Mouse (Mus musculus): ENCODE results near the gene Flnc.
A peak's percentile ranks its signal among the peaks of the same experiment; 100 is the strongest.

Gene Flnc

GRCm38 (mm10) chr6:29494101-29494500 is 61.0 kb downstream of the Flnc start:
- no peak for DNase-seq

DNA sequence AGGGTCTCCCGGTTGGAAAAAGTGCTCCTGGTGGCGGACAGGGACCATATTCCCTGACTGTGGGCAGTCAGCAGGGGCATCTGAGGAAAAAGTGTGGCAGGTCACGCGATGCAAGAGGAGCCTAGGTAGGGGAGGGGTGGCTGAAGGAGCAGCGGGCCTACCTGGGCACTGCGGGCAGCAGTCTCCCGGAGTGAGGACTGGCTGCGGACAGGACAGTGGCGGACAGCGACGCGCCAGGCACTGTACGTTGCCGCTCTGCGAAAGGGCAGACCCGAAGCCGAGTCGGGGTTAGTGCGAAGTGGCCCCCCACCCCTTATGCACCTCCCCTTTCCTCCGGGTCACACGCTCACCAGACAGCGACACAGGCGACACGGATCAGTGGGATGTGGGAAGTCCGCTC is 63.2 kb downstream of the Flnc start:
- DNase-seq = no peak

DNA sequence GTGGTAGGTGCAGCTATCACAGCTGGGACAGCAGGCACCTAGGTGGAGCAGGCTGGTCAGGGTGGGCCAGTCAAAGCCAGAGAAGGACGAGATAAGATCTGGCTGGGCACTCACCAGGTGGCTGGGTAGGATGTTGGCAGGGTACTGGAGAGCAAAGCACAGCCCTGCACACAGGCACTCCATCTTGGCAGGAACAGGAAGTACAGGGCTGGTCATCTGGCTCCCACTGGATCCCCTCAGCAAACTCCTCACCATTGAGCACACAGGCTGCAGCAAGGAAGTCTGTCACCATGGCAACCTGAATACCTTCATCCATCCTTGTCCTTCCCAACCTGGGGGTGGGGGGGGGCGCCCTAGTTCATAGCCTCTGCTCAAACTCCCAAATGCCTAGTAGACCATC is 64.7 kb downstream of the Flnc start:
- no peak for DNase-seq

- no peak for DNase-seq
Observed at GRCm38 (mm10) chr6:29500177-29500576, 67.1 kb downstream of the Flnc start.

- DNase-seq = no peak
Observed at GRCm38 (mm10) chr6:29500810-29501209, 67.8 kb downstream of the Flnc start.

DNA sequence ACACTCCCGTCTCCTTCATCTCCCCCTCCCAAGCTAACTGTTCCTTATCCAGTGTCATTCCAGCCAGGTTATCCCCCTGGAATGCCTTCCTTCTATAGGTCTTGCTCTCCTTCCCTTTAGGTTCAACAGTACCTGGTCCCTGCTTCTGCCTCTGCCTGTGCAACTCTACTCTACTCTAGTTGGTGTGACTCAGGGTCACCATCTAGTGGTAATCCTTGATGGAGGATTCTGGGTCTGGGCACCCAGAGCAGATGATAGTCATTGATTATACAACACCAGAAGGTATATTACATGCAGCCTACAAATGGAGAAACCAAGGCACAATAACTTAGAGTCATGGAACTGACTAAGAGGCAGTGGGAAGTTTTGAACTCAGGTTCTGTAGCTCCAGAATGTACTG is 68.5 kb downstream of the Flnc start:
- no peak for DNase-seq

DNA sequence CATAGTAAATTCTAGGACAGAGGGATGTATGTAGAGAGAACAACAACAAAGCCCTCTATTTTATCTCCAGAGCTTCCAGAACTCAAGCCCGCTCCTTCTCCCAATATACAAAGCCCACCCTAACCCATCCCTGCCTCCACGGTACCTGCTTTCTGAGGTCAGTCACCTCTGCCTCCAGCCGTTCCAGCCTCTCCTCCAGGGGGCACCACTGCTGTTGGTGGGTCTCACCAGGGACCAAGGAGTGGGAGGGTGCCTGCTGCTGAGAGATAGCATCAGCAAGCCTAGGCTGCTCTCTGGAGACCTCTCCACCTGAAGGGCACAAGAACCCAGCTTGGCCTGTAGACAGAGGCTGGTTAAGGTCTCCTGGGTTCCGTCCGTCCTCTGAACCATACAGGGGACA is 72.4 kb downstream of the Flnc start:
- no peak for DNase-seq

- DNase-seq = no peak
Observed at GRCm38 (mm10) chr6:29506834-29507233, 73.8 kb downstream of the Flnc start.

DNA sequence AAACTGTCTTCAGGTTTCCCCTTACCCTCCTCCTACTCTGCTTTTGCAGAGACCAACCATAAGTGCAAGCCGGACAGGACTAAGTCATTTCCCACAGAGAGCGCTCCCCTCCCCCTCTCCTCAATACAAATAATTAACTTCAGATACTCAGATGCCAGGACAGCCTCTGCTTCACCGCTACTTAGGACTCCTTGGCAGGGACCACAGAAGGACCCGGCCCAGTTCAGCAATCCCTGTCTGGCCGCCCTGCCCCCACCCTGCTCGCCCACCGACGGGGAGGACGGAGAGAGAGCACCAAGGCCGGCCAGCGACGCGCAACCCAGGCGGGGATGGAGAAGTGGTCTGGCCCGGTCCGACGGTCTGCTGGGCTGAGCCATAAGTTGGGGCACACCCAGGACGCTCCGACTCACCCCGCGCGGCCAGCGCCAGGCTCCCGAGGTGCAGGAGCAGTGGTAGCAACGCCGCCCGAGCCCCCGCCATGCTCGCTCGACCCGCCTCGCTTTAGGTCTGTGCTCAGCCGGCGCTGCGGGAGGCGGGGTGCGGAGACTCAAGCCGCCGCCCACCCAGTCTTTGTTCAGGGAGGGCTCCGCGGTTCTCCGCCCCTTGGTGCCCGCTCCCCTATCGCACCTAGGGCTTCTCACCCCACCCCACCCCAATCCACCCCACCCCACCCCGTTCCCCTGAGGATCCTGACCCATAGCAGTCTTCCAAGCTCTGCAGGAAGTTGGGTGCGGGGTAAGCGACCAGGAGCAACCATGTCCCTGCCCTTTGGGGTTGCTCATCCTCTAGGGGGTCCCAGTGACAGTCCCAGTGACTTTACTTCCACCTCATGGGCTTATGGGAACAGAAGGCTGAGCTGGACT is 74.6 kb downstream of the Flnc start, which contains the start of gene Kcp:
Kcp (minus strand) TSS at position 506 of the 863 bp plus-strand sequence.
- peak; percentile 53 for DNase-seq

- DNase-seq = no peak
Observed at GRCm38 (mm10) chr6:29509086-29509485, 76.0 kb downstream of the Flnc start.
